Mouse (Mus musculus) erythroblast, adult 5-6 weeks (primary cell): ENCODE results near the gene Cyp1a1. TPM values are rescaled to one million over a fixed set of nuclear protein-coding genes. Genes with fewer than 3 reads are reported as not detected.
"Not testable (repeated sequence)": the region's sequence is repeated elsewhere in the genome, so short reads cannot be mapped to it uniquely, and the experiment has no call there.

Experiments
- ATAC-seq: replicated peaks from 2 replicates; pipeline ENCODE4 v1.8.0; 2016; ENCODE audit warnings: moderate number of reproducible peaks, mild to moderate bottlenecking, moderate TSS enrichment, inconsistent platforms; ENCODE audit not compliant: poor library complexity, low FRiP score, severe bottlenecking
- total RNA-seq, 2 experiments: library from RNA; stranded (forward) in 1 of 2; stranded (reverse) in 1 of 2; fragments of 150-400 nt in 1 of 2; fragments of 200-764, 138-1000 nt in 1 of 2; gene quantifications; 2 replicates each; pipeline versions ENCODE4 v1.2.3 to v1.2.4; 2015 to 2017; ENCODE audit warnings: low replicate concordance in 2 of 2

Gene Cyp1a1
- total RNA-seq, 2 experiments from 2014 or later, result not detected

DNA sequence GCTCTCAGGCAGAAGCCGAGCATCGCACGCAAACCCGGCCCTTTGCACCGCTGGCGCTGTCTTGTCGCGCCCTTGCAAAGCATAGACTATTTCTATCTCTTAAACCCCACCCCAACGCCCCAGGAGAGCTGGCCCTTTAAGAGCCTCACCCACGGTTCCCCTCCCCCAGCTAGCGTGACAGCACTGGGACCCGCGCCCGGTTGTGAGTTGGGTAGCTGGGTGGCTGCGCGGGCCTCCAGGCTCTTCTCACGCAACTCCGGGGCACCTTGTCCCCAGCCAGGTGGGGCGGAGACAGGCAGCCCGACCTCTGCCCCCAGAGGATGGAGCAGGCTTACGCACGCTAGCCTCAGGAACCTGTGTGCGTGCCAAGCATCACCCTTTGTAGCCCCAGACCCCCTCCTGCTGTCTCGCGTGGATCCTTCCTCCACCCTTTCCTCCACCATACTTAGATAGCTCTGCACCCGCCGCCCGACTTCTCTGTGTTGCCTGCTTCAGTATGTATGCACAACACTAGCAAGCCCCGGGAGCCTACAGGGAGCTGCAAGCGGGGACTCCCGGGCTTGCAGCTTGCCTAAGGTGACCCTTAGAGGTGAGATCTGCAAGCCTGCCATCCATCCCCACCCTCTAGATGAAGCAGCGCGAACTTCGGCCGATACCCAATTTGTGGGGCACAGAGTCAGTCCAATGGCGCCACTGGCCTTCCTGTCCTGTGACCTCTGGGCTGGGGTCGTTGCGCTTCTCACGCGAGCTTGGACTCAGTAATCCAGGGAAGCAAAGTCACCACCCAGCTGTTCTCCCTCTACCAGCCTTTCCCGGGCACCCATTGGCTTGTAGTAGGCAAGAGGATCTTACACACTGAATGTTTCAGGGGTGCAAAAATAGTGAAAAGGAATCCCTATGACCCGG is 8.9 kb downstream of the Cyp1a1 start:
- no peak for ATAC-seq

DNA sequence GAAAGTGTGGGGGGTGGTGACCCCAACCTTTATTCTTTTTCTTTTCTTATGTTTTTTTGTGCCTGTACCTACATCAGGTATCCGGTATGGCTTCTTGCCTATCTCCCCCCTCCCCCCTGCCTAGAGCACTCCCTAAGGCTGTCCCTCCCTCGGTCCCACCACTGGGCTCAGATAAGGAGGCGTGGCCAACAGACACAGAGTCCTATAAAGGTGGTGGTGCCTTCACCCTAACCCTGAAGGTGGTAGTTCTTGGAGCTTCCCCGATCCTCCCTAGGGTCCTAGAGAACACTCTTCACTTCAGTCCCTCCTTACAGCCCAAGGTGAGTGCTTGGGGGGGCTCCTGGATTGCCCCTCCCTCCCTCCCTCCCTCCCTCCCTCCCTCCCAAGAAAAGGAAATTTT is 9.7 kb downstream of the Cyp1a1 start:
- no peak for ATAC-seq

DNA sequence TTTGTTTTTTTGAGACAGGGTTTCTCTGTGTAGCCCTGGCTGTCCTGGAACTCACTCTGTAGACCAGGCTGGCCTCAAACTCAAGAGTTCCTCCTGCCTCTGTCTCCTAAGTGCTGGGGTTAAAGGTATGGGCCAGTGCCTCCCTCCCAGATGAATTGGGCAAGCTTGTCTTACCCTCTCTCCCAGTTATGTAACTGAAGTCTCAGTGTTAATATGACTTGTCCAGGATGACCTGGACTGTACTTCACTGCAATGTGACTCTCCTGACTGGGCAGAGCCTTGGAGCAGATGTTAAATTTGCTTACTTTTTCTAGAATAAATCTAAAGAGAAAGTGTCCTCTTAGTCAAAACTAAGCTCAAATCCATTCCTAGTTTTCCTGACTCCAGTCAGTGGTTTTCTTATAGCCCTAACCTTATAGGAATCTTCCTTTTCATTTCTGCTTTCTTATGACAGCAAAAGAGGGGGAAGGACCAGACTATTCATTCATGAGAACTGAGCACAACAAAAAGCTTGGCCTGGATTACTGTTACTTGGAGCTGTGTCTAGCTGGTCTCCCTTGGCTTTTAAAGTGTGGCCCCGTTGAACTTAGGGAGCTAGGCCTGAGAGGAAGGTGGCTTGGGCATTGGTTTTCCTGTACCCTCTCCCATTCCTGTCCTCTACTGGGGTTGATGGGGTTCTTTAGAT is 10.9 kb downstream of the Cyp1a1 start:
- ATAC-seq, result no peak

DNA sequence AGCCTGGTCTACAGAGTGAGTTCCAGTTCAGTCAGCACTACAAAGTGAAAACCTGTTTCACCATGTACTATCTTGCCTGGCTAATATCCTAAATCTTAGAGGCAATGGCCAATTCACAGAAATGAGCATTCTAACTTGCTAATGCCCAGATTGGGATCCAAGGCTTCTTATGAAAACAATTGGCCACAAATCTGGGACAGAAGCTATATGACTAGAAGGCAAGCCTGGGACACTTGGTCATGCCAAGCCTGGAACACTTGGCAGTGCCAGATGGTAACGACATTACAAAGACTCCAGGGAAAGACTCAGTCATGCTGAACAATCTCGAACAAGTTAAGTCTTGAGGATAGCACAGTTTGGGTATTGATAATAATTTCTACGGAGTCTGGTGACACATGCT is 18.8 kb downstream of the Cyp1a1 start:
- ATAC-seq, result no peak

DNA sequence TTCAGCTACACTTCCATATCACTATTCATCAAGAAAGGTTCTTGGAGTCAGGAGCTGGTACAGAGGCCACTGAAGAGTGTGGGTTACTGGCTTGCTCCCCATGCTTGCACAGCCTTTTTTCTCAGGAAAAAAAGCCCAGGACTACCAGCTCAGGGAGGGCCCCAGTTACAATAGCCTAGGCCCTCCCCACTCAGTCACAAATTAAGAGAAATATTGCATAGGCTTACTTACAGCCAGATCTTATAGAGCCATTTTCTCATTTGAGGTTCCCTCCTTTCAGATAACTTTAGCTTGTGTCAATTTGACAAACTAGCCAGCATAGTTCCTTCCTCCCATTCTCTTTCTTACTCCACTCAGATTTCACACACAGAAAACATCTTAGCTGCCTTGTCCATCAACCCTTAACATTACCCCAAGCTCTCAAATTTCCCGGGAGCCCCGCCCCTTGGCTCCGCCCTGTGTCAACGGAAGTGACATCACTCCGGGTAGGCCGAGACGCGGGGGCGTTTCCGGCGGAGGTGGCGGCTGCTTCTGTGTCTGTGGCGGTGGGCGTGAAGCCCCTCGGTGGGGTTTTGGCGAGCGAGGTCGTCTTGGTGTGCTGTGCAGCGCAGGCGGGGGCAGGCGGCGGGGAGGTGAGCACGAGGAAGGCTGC is 20.5 kb downstream of the Cyp1a1 start, which contains the start of gene Edc3:
Gene Edc3, plus strand, starts transcription at position 473 of the 652 bp plus-strand sequence.
- peak; percentile 93 for ATAC-seq

DNA sequence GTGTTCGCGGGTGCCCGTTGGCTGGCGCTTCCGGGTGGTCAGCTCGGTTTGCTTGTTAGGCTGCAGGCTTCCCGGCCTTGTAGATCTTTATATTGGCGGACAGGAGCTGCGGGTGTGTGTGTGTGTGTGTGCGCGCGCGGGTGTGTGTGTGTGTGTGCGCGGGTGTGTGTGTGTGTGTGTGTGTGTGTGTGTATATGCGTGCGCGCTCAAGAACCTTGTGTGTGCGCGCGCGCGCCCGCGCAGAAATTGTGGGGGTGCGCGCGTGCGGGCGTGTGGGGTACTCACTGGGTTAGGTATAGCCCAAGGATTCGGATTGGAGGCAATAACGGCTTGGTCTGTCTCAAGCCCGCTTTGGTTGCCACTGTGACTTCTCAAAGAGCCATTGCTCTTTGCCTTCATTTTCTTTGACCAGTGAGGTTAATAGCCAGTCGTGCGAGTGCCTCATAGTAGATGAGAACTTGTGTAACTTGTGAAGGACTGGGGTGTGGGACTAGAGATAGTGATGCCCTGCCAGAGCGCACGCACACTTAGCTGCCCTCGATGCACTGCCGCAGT is 21.1 kb downstream of the Cyp1a1 start:
- peak; percentile 69 for ATAC-seq

DNA sequence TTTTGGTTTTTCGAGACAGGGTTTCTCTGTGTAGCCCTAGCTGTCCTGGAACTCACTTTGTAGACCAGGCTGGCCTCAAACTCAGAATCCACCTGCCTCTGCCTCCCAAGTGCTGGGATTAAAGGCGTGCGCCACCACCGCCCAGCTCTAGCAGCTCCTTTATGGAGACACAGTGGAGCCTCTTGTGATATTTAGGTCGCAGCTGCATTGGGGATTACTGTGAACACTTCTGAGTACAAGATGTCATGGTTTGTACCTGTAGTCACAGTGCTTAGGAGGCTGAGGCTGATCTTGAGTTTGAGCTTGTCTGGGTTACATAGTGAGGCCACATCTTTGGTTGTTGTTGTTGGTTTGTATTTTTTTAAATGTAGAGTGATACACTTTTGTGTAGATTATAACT is 22.5 kb downstream of the Cyp1a1 start:
- not testable (repeated sequence) for ATAC-seq

DNA sequence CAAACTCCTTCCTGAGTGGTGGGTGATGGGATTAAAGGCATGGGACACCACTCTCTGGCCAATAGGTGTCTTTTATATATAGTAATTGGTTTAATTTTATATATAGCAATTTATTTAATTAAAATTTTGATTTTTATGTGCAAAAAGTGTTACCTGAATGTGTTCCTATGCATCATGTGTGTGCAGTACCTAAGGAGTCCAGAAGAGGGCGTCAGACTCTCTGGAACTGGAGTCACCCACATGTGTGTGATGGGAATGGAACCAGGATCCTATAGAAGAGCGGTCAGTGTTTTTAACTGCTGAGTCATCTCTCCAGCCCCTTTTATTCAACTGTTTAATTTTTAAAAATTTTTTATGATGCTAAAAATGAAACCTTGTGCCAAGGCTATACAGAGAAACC is 24.5 kb downstream of the Cyp1a1 start:
- ATAC-seq, result no peak

DNA sequence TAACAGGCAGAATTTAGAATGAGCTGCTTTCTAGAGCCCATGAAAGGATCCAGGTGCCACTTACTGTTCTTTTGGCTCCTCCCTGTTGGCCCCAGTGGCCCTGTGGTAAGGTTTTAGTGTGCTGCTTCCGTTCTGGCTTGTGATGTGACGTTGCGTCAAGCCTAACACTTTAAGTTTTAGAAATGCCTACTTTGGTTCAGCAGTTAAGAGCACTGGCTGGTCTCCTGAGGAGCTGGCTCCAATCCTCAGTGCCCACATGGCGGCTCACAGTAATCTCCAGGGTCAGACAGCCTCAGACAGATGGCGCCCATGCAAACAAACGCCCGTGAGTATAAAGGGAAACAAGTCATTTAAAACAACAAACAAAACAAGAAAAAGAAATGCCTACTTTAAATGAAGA is 30.7 kb downstream of the Cyp1a1 start:
- ATAC-seq, result no peak

DNA sequence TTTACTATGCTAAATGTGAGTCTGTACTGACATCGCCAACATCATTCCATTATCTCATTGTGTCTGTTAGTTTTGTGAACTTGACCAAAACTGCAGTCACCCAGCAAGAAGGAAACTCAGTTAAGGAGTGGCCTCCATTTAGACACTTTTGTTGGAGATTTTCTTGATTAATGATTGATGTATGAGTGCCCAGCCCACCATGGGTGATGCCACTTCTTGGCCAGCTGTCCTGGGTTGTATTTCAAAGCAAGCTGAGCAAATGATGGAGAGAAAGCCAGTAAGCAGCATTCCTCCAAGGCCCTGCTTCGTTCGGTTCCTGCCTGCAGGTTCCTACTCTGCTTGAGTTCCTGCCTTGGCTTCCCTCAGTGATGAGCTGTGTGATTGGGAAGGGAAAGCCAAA is 33.0 kb downstream of the Cyp1a1 start:
- no peak for ATAC-seq

DNA sequence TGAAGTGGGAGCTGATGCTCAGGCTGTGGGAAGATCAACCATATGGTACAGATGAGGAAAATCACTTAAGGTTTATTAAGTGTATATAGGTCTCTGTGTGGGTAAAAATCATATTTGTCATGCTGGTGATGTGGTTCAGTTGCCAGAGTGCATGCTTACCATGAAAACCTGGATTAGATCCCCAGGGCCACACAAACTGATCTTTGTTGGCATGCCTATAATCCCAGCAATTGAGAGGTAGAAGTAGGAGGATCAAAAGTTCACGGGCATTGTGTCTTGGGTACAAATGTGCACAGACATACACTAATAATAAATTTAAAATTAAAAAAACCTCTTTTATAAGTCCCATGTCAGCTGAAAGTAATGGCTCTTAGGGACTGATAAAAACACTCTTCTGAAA is 34.6 kb downstream of the Cyp1a1 start:
- no peak for ATAC-seq

DNA sequence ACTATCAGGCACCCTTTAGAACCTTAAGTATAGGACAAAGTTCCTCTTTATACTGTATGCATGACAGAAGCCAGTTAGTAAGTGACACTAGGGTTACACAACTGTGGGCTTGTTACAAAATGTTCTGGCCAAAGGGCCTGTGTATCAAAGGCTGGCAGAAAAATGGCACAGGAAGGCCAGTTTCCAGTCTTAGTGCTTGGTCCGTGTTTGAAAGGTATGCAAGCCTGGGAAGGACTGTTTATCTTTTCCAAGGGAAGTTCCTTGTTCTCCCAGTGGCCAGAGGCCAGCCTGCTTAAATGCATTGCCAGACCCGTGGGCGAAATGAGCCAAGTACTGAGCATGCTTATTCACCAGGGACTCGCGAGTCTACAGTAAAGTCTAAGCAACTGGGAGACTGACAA is 35.6 kb downstream of the Cyp1a1 start:
- no peak for ATAC-seq

DNA sequence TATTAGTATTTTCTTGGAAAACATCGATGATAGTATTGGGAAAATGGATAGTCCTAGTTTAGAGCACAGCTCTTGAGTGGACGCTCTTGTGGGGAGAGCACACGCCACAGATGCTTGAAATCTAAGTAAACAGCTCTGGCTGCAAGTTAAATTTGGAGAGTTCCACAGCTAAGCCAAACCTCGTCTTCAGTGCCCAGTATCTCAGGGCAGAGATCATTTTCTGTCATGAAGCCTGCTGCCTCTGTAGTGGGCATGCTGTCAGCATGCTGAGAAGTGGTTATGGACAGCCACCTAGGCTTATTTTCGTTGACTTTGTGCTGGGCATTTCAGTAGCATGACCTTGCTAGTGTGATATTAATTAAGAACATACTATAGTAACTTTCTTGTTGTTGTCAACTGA is 36.1 kb downstream of the Cyp1a1 start:
- no peak for ATAC-seq

DNA sequence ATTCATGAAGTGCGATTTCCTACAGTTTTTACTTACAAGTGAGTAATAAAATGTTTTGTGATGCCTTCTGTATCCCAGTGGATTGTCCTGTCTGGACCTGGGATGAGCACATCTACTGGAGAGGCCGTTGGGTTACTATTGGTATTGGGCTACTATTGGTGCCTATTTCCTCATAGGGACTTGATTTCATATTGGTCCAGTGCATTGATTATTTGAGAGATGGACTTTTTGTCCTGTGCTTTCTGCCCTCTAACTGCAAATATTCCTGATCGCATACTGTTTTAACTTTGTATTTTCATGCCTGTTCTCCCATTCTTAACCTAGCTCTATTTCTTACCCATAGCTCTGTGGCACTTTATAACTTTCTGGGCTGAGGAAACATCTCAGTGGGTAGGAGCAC is 37.0 kb downstream of the Cyp1a1 start:
- ATAC-seq, result no peak

DNA sequence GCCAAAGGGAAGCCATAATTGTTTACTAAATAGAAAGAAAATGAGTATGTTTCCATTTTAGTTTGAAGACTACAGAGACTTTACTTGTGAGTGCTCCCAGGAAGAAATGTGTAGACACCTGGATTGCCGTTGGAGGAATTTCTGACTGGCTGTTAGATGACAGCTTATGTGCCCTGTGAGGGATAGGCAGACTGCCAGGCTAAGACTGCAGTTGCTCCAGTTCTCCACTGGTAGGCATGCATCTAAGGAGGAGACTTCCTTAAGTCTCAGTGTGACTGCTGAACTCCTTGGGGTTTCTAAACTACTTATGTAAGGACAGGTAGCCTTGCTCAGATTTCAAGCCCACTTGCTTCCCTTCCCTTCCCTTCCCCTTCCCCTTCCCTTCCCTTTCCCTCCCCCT is 40.6 kb downstream of the Cyp1a1 start:
- peak; percentile 80 for ATAC-seq

DNA sequence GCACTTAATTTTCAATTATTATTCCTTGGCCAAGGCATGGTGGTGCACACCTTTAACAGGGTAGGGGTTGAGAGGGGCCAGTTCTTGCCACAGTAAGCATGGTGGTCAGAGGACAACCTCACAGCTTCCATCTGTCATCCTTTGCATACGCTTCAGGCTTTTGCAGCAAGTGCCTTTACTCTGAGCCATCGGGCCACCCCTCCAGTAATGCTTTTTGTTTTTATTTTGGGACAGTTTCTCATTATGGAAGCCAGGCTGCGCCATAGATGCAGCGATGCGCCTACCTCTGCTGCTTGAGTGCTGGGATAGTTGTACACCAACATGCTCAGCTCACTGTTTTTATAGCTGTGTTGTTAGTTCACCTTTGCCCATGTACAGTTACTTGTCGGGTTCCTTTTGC is 45.9 kb downstream of the Cyp1a1 start:
- no peak for ATAC-seq

DNA sequence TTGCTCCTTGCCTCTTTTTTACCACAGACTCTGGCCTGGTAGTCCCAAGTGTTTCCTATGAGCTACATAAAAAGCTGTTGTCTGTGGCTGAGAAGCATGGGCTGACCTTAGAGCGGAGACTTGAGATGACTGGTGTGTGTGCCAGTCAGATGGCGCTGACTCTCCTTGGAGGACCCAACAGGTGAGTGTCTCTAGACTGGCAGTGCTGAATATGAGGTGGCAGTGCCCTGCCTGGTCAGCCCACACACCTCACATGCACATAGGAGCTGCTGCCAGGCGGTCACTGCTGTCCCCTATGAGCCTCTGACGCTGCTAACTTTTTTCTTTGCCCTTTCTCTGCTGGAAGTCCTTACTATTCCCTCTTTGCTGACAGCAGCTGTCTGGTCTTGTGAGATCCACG is 52.1 kb downstream of the Cyp1a1 start:
- ATAC-seq, result no peak

DNA sequence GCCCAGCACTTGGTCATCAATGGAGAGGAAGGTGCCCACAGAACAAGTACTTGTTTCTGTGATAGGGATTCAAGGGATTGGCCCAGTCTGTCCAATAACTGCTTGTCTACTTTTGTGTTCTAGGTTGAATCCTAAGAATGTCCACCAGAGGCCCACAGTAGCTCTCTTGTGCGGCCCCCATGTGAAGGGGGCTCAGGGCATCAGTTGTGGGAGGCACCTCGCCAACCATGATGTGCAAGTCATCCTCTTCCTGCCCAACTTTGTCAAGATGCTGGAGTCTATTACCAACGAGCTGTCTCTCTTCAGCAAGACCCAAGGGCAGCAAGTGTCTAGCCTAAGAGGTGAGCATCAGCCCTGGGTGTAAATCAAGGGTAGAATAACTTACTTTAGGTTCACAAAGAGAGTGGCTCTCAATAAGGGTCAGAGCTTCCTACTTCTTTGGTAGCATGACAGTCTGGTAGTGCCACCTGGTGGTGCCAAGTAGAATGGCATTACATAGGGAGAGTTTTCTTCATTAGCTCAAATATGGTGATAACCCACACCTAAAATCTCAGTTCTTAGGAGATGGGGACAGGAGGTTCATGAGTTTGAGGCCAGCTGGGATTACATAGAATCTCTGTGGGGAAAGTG is 56.8 kb downstream of the Cyp1a1 start:
- peak; percentile 82 for ATAC-seq

DNA sequence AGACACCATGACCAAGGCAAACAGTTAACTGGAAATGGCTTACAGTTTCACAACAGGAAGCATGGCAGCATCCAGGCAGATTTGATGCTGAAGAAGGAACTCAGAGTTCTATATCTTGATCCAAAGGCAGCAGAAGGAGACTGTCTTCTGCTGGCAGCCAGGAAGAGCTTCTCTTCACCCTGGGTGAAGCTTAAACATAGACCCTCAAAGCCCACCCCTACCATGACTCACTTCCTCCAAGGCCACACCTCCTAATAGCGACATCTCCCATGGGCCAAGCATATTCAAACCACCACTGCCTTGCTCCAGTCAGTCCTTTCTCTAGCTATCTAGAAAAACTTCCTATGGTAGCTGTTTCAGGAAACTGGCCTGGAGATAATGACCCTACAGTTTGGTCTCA is 59.3 kb downstream of the Cyp1a1 start:
- no peak for ATAC-seq

DNA sequence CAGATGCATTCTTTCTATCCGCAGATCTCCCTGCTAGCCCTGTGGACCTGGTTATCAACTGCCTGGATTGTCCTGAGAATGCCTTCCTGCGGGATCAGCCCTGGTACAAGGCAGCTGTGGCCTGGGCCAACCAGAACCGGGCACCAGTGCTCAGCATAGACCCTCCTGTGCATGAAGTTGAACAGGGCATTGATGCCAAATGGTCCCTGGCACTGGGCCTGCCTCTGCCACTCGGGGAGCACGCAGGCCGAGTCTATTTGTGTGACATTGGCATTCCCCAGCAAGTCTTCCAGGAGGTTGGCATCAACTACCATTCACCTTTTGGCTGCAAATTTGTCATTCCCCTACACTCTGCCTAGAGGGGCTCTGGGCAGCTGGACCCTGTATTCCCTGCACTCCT is 60.4 kb downstream of the Cyp1a1 start:
- no peak for ATAC-seq
